Mouse (Mus musculus) adrenal gland, adult 2 months (tissue): Measurements from ENCODE around the gene Wdr41. TPM values are rescaled to one million over a fixed set of nuclear protein-coding genes. Genes with fewer than 3 reads are reported as not detected.

ENCODE experiments used
- DNase-seq: peaks from one replicate; pipeline ENCODE4 v3.0.0; 2021
- long read RNA-seq: library from polyadenylated mRNA; stranded (forward); transcript quantifications from one replicate; pipeline ENCODE4 v2.0.0, GENCODE M21; 2021
- polyA plus RNA-seq: library from polyadenylated mRNA; depleted of rRNA; stranded (reverse); fragments of >200 nt; gene quantifications from 2 replicates; pipeline ENCODE4 v1.2.3, GENCODE M21; 2012; rRNA removed
- total RNA-seq, 2 experiments: library from RNA; stranded (reverse); gene quantifications; 2 replicates each; pipeline ENCODE4 v1.2.3; 2021

Wdr41 gene
- 10 to 100 TPM; 18.3 to 20.2 TPM for total RNA-seq
- 21.3 and 21.7 TPM in 2 replicates for polyA plus RNA-seq
- long read RNA-seq, partial matches to known transcripts: 1 of 2 reads
- long read RNA-seq, other reads (novel, unspliced or antisense): 1 of 2 reads

DNA sequence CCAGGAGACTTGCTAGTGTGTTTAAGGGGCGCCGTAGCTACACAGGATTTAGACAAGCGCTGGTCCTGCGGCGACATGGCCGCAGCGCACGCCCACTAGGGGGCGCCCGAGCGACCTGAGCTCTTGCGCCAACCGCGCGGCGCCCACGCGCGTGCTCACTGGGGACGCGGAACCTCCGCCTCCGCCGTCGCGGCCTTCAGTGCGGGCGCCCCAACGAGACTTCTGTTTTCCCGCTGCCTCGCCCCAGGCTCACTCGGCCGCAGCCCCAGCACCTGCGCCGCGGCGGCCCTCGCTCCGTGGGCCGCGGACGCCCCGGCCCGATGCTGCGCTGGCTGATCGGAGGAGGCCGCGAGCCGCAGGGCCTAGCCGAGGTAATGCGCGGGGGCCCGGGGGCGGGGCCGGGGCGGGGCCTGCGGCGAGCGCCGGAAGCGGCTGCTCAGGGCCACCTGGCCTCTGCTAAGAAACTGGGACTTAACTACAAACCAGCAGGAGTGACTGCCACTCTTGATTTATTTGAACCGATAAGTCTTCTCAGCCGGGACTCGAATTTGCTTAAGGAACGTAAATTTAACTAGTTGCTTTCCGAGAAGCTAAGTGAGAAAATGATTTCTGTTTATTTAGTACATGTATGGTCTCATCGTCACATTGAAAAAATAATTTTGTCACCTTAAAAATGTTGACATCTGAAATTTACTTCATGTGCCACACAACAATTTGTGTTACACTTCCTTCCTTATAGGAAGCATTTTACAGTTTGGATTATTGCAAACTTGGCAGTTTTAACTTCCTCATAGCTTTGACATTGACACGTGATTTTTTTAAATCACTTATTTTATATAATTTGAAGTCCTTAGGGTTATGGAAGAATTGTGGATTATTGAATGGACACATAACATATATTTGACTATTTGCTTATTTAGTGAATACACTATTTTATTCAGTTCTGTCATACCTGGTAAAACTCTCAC, at the start of gene Wdr41:
TSS of gene Wdr41 (plus strand) at position 126 of the 968 bp plus-strand sequence.
- peak; percentile 94 for DNase-seq

- DNase-seq: no peak
Measured at GRCm38 (mm10) chr13:94928086-94928485, 48.1 kb upstream of the Wdr41 start.

GRCm38 (mm10) chr13:94938418-94938817, 37.7 kb upstream of the Wdr41 start:
- DNase-seq: no peak

DNA sequence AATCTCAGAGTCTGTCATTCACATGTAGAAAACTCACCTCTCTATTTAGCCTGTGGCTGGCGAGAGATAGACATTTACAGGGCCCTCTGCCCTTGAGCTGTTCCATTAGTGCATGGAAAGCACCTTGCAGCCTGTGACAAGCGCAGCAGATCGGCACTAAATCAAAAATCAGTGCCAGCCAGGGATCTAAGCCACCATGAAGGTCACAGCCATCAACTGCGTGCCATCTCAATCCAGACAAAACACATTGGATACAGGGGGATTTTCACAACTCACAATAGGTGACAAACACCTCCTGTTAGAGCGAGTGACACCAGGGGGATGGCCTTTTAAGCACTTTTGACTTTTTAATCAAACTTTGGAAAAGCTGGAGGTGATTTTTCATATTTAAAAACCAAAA, 36.0 kb upstream of the Wdr41 start:
- DNase-seq: peak; percentile 25

- DNase-seq: peak; percentile 60
Measured at GRCm38 (mm10) chr13:94941230-94941629, 34.9 kb upstream of the Wdr41 start.

DNA sequence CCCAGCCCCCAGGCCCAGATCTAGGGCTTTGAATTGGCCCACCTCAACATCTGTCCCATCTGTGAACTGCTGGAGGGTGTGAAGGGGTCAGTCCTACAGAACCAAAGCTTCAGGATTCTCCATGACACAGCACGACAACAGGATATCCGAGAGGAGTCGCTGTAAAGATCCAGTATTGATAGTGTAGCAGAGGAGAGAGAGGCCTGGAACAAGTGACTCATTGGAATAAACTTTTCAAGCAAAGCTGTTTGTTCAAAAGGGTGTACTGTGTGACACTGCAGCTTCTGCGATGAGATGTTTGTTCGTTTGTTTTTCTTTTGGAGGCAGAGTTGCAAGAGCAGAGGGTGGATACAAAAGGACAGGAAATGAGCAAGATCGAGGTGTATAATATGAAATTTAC, 20.2 kb upstream of the Wdr41 start:
- no peak for DNase-seq

GRCm38 (mm10) chr13:94957965-94958364, 18.2 kb upstream of the Wdr41 start:
- no peak for DNase-seq

- no peak for DNase-seq
Measured at GRCm38 (mm10) chr13:94969992-94970553, 6.1 kb upstream of the Wdr41 start.

GRCm38 (mm10) chr13:94975828-94976218, 321 bp upstream of the Wdr41 start:
- no peak for DNase-seq

DNA sequence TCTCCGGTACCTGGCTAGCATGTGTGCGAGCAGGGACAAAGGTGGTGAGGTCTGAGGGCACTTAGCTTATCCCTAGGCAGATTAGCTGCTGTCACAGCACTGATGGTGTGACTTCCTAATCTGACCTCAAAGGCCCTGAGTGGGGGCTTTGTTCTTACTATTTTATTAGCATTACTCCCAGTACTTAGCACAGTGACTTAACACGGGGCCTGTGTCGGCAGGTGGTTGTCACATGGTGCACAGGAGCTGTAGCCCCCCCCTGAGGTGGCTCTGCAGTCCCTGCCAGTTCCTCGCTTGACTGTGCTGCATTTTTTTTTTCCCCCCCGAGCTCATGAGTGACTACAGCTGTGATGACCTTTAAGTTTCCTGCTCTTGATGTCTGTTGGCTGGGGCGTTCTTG, 2.9 kb downstream of the Wdr41 start:
- DNase-seq: no peak

DNA sequence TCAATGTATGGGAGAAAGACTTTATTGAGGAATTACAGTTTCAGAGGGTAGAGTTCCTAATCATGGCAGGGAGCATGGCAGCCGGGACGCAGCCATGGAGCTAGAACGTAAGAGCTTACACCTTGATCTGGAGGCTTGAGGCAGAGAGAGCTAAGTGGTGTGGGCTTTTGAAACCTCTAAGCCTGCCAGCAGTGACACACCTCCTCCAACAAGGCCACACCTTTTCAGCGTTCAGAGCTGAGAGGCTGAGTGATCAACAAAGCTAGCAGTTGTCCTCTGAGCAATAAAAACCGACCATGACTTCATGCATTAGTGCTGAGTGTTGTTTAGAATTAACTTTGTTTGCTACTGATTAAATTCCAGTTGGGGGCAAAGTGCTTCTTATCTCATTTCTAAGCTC, 14.4 kb downstream of the Wdr41 start:
- no peak for DNase-seq

- DNase-seq: no peak
Measured at GRCm38 (mm10) chr13:95007281-95007680, 31.1 kb downstream of the Wdr41 start.

- no peak for DNase-seq
Measured at GRCm38 (mm10) chr13:95009261-95009660, 33.1 kb downstream of the Wdr41 start.

DNA sequence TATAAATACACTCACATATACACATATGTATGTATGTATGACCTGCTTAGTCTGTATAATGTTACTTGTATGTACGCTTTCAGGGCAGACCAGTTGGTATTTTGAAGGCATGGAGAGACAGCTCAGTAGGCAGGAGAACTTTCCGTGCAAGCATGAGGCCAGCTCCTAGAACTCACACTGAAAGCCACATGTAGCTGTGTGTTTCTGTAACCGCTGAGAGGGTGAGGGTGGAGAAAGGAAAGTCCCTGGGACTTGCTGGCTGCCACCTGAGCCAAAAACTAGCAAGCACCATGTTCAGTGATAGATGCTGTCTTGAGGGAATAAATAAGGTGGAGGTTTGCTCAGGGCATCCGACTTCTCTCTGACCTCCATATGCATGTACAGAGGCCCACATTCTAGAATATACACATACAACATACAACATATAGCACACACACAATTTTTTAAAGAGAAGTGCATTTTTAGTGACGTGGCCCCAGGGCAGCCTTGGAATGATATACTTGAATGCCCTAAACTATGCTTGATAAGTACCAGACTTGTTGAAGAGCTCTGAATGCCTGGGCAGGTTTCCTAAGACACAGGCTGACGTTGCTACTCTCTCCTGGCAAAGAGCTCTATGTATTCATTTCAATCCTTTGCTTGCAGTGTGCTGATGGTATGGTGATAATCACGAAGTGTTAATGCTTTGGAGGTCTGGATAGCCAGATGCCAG, 35.6 kb downstream of the Wdr41 start:
- DNase-seq: no peak

DNA sequence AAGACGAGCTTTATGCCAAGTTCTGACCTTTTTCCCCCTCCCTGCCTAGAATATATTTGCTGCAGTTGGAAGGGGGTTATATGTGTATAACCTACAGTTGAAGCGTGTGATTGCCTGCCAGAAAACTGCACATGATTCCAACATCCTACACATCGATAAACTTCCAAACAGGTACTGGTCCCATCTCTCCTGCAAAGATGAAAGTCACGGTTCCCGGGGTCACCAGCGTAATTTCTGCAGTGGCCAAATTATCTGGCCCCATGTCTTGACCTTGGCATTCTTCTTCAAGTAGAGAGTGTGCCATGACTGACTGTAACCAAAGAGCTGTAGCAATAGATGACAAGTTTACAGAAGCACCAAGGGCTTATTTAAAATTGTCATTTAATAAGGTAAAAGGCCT, 41.1 kb downstream of the Wdr41 start:
- no peak for DNase-seq

DNA sequence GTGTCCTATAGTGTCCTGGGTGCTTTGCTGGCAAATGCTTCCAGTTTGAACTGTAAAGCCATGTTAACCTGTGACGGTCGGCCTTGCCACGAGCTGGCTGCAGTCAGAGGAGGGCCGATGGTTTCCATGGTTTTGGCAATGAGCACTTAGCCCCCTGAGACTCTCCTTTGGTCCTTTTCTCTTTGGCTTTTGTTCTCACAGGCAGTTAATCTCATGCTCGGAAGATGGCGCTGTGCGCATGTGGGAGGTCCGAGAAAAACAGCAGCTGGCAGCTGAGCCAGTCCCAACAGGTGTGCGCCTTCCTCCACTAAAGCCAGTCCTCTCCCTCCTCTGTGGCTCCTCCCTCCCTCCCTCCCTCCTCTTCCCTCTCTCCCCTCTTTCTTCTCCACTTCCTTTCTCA, 41.8 kb downstream of the Wdr41 start:
- DNase-seq: peak; percentile 65

- no peak for DNase-seq
Measured at GRCm38 (mm10) chr13:95019345-95019744, 43.2 kb downstream of the Wdr41 start.

GRCm38 (mm10) chr13:95020216-95020615, 44.1 kb downstream of the Wdr41 start:
- no peak for DNase-seq

GRCm38 (mm10) chr13:95030828-95031227, 54.7 kb downstream of the Wdr41 start:
- DNase-seq: no peak

- DNase-seq: no peak
Measured at GRCm38 (mm10) chr13:95032127-95032831, 56.1 kb downstream of the Wdr41 start.

GRCm38 (mm10) chr13:95032973-95033372, 56.8 kb downstream of the Wdr41 start:
- no peak for DNase-seq

GRCm38 (mm10) chr13:95034094-95034493, 58.0 kb downstream of the Wdr41 start:
- peak; percentile 80 for DNase-seq
